Mouse (Mus musculus): Measurements from ENCODE around the gene Gdf3. TPM values are rescaled to one million over a fixed set of nuclear protein-coding genes. Genes with fewer than 3 reads are reported as not detected.
A peak's percentile ranks its signal among the peaks of the same experiment; 100 is the strongest.

Gene Gdf3
- polyA plus RNA-seq, 1 experiment from 2014 or later = 0.97 TPM

- Histone ChIP-seq H3K9me3 (replicated peaks; ENCODE audit: control insufficient read depth, low read length) (no peaks in the 10 kb centered on the region), H3K27me3 (ENCODE audit: control insufficient read depth, insufficient read depth, low read depth, low read length) (0 out of 2 replicates have a peak, but pooled peaks cover 3% of the 10 kb centered on the region), H3K4me3 (ENCODE audit: low read depth, low read length) (no peak overlapping the region), H3K27ac (ENCODE audit: low read length) (no peak overlapping the region), H3K36me3 (ENCODE audit: control insufficient read depth, insufficient read depth) (no peaks in the 10 kb centered on the region), H3K4me1 (ENCODE audit: control insufficient read depth, low read depth, low read length) (no peaks in the 10 kb centered on the region), H3K4me2 (ENCODE audit: low read depth, low read length) (no peak overlapping the region), H3K9ac (ENCODE audit: low read depth, low read length) (no peak overlapping the region)
- no peak for ATAC-seq (ENCODE audit: low read depth)
- 57% methylated on average over 9 of the region's 9 CpGs for WGBS (ENCODE audit: insufficient replicate concordance)
Measured at GRCm38 (mm10) chr6:122565070-122565784, 44.7 kb downstream of the Gdf3 start.

GRCm38 (mm10) chr6:122562463-122562862 lies 47.4 kb downstream of the Gdf3 start:
- Histone ChIP-seq H3K9me3 (replicated peaks; ENCODE audit: control insufficient read depth, low read length) (no peaks in the 10 kb centered on the region), H3K36me3 (ENCODE audit: control insufficient read depth, insufficient read depth) (no peaks in the 10 kb centered on the region), H3K4me1 (ENCODE audit: control insufficient read depth, low read depth, low read length) (no peaks in the 10 kb centered on the region), H3K4me2 (ENCODE audit: low read depth, low read length) (no peak overlapping the region), H3K27ac (ENCODE audit: low read length) (no peak overlapping the region), H3K4me3 (ENCODE audit: low read depth, low read length) (no peak overlapping the region), H3K27me3 (ENCODE audit: control insufficient read depth, insufficient read depth, low read depth, low read length) (0 out of 2 replicates have a peak, but pooled peaks cover 3% of the 10 kb centered on the region), H3K9ac (ENCODE audit: low read depth, low read length) (no peak overlapping the region)
- WGBS (ENCODE audit: insufficient replicate concordance) = 3% methylated on average over 6 of the region's 6 CpGs
- ATAC-seq (ENCODE audit: low read depth) = no peak

GRCm38 (mm10) chr6:122561005-122561404 lies 48.9 kb downstream of the Gdf3 start:
- no peak for ATAC-seq (ENCODE audit: low read depth)
- H3K4me2 ChIP-seq (ENCODE audit: low read depth, low read length) = no peak overlapping the region
- WGBS (ENCODE audit: insufficient replicate concordance) = 78% methylated on average over 20 of the region's 20 CpGs

GRCm38 (mm10) chr6:122560427-122560826 lies 49.5 kb downstream of the Gdf3 start:
- Histone ChIP-seq H3K9ac (ENCODE audit: low read depth, low read length) (no peak overlapping the region), H3K9me3 (replicated peaks; ENCODE audit: control insufficient read depth, low read length) (no peaks in the 10 kb centered on the region), H3K4me1 (ENCODE audit: control insufficient read depth, low read depth, low read length) (no peaks in the 10 kb centered on the region), H3K36me3 (ENCODE audit: control insufficient read depth, insufficient read depth) (no peaks in the 10 kb centered on the region), H3K27me3 (ENCODE audit: control insufficient read depth, insufficient read depth, low read depth, low read length) (0 out of 2 replicates have a peak, but pooled peaks cover 3% of the 10 kb centered on the region), H3K4me3 (ENCODE audit: low read depth, low read length) (no peak overlapping the region), H3K4me2 (ENCODE audit: low read depth, low read length) (0 out of 2 replicates have a peak overlapping the region, but pooled peaks have one; percentile 24), H3K27ac (ENCODE audit: low read length) (no peak overlapping the region)
- ATAC-seq (ENCODE audit: low read depth) = no peak
- WGBS (ENCODE audit: insufficient replicate concordance) = 14% methylated on average over 17 of the region's 17 CpGs

More at GRCm38 (mm10) chr6:122561005-122561404, 48.9 kb downstream of the Gdf3 start:
- Histone ChIP-seq H3K9me3 (replicated peaks; ENCODE audit: control insufficient read depth, low read length) (no peaks in the 10 kb centered on the region), H3K27ac (ENCODE audit: low read length) (no peak overlapping the region), H3K4me3 (ENCODE audit: low read depth, low read length) (no peak overlapping the region), H3K27me3 (ENCODE audit: control insufficient read depth, insufficient read depth, low read depth, low read length) (0 out of 2 replicates have a peak, but pooled peaks cover 3% of the 10 kb centered on the region), H3K4me1 (ENCODE audit: control insufficient read depth, low read depth, low read length) (no peaks in the 10 kb centered on the region), H3K36me3 (ENCODE audit: control insufficient read depth, insufficient read depth) (no peaks in the 10 kb centered on the region), H3K9ac (ENCODE audit: low read depth, low read length) (no peak overlapping the region)

GRCm38 (mm10) chr6:122556959-122557561 lies 52.8 kb downstream of the Gdf3 start:
- no peaks in the 10 kb centered on the region for H3K36me3 ChIP-seq (ENCODE audit: control insufficient read depth, insufficient read depth)
- no peak for ATAC-seq (ENCODE audit: low read depth)
- 18% methylated on average over 15 of the region's 15 CpGs for WGBS (ENCODE audit: insufficient replicate concordance)
- 0 out of 2 replicates have a peak, but pooled peaks cover 3% of the 10 kb centered on the region for H3K27me3 ChIP-seq (ENCODE audit: control insufficient read depth, insufficient read depth, low read depth, low read length)
- no peaks in the 10 kb centered on the region for H3K4me1 ChIP-seq (ENCODE audit: control insufficient read depth, low read depth, low read length)
- no peaks in the 10 kb centered on the region for H3K9me3 ChIP-seq (replicated peaks; ENCODE audit: control insufficient read depth, low read length)
- H3K4me3 ChIP-seq (ENCODE audit: low read depth, low read length) = no peak overlapping the region
- H3K27ac ChIP-seq (ENCODE audit: low read length) = no peak overlapping the region
- no peak overlapping the region for H3K4me2 ChIP-seq (ENCODE audit: low read depth, low read length)
- H3K9ac ChIP-seq (ENCODE audit: low read depth, low read length) = no peak overlapping the region

Other genes with a start within 250 kb of the Gdf3 start
- 0.32 and 0.60 TPM in 2 replicates for gene Rimklb, start 111.3 kb downstream of the Gdf3 start, polyA plus RNA-seq (2015; fragmentation: Nextera tagmentation; extraction: Ambion mirVana)
- gene Mfap5, start 104.2 kb downstream of the Gdf3 start, polyA plus RNA-seq (2015; fragmentation: Nextera tagmentation; extraction: Ambion mirVana) = 1.0 and 1.2 TPM in 2 replicates
- gene Aicda, start 56.3 kb downstream of the Gdf3 start, polyA plus RNA-seq (2015; fragmentation: Nextera tagmentation; extraction: Ambion mirVana) = not detected in 2 replicates
- gene Apobec1, start 7.6 kb downstream of the Gdf3 start, polyA plus RNA-seq (2015; fragmentation: Nextera tagmentation; extraction: Ambion mirVana) = 5.7 and 6.2 TPM in 2 replicates
- gene Dppa3, start 16.3 kb upstream of the Gdf3 start, polyA plus RNA-seq (2015; fragmentation: Nextera tagmentation; extraction: Ambion mirVana) = not detected in 2 replicates
- gene Nanog, start 97.4 kb upstream of the Gdf3 start, polyA plus RNA-seq (2015; fragmentation: Nextera tagmentation; extraction: Ambion mirVana) = not detected in 2 replicates
- gene Slc2a3, start 191.6 kb upstream of the Gdf3 start, polyA plus RNA-seq (2015; fragmentation: Nextera tagmentation; extraction: Ambion mirVana) = 12.2 and 13.0 TPM in 2 replicates
- gene Foxj2, start 209.8 kb upstream of the Gdf3 start, polyA plus RNA-seq (2015; fragmentation: Nextera tagmentation; extraction: Ambion mirVana) = 1.3 and 1.5 TPM in 2 replicates
- gene C3ar1, start 246.1 kb upstream of the Gdf3 start, polyA plus RNA-seq (2015; fragmentation: Nextera tagmentation; extraction: Ambion mirVana) = 0.99 and 1.1 TPM in 2 replicates